Comparison of ENCODE assay signal across 8 mouse cellular contexts in genomic region chr9:96167168-96167585, GRCm38 (mm10). TPM values are rescaled to one million over a fixed set of nuclear protein-coding genes. Genes with fewer than 3 reads are reported as not detected.
DNase-seq lines count a peak whose midpoint lies in the region; ATAC-seq and TF ChIP-seq lines count a peak whose summit lies in the region.

No protein-coding gene starts in this region.

- 35% methylated on average over 5 of the region's 5 CpGs for WGBS in liver, embryonic 11.5 days
- 60% methylated on average over 5 of the region's 5 CpGs for WGBS in thymus, adult 2 months

- H3K27ac ChIP-seq in gastrocnemius, adult 2 months, result no peak overlapping the region
- H3K27ac ChIP-seq in liver, embryonic 11.5 days (ENCODE audit: low read depth, low read length), result no peak overlapping the region
- no peak overlapping the region for H3K27ac ChIP-seq in thymus, adult 2 months (ENCODE audit: control insufficient read depth, insufficient read depth, low read length)

- H3K4me2 ChIP-seq in liver, embryonic 11.5 days, result no peak overlapping the region

- ATAC-seq in liver, embryonic 11.5 days (replicated peaks; ENCODE audit: low FRiP score), result no peak

- no peak overlapping the region for H3K9ac ChIP-seq in liver, embryonic 11.5 days (ENCODE audit: low read depth, low read length)

- peak; percentile 74 for DNase-seq in 416B (ENCODE audit: low read depth)
- peak; percentile 22 for DNase-seq in MN1 (ENCODE audit: low spot score)
- DNase-seq in cerebellum, adult 9-10 months, result peak; percentile 25
- DNase-seq in gastrocnemius, adult 2 months, result peak; percentile 70
- peak; percentile 72 for DNase-seq in kidney, adult 9 months
- DNase-seq in liver, embryonic 11.5 days (ENCODE audit: low spot score), result peak; percentile 58
- peak; percentile 35 for DNase-seq in ovary, postnatal 10 days (ENCODE audit: low spot score)
- peak; percentile 77 for DNase-seq in thymus, adult 2 months

- H3K36me3 ChIP-seq in liver, embryonic 11.5 days (ENCODE audit: control insufficient read depth, insufficient read depth, low read length), result no peaks in the 10 kb centered on the region
- H3K36me3 ChIP-seq in thymus, adult 2 months (ENCODE audit: control insufficient read depth, insufficient read depth, low read length), result no peaks in the 10 kb centered on the region

- H3K9me3 ChIP-seq in liver, embryonic 11.5 days (ENCODE audit: control insufficient read depth, low read length), result no peaks in the 10 kb centered on the region

- no peak for TF ChIP-seq POLR2A in thymus, adult 2 months (IDR thresholded peaks at IDR 0.05; ENCODE audit: control insufficient read depth, extremely low read depth, insufficient read depth, low read length, poor library complexity)

- intact Hi-C loops in gastrocnemius, adult 2 months (cut with DNase I), result no loop called here

- TF ChIP-seq CTCF in gastrocnemius, adult 2 months (IDR thresholded peaks at IDR 0.05), result peak; percentile 92
- peak; percentile 66; the same call in 1 of the 2 replicates for TF ChIP-seq CTCF in thymus, adult 2 months (IDR thresholded peaks at IDR 0.05; ENCODE audit: borderline replicate concordance, control insufficient read depth, extremely low read depth, insufficient read depth, low read length, poor library complexity)

- H3K4me1 ChIP-seq in liver, embryonic 11.5 days (replicated peaks; ENCODE audit: control insufficient read depth, insufficient read depth, low read length), result no peaks in the 10 kb centered on the region
- no peaks in the 10 kb centered on the region for H3K4me1 ChIP-seq in thymus, adult 2 months (replicated peaks; ENCODE audit: control insufficient read depth, insufficient read depth, low read length)

- no peaks in the 10 kb centered on the region for H3K27me3 ChIP-seq in liver, embryonic 11.5 days (replicated peaks; ENCODE audit: control insufficient read depth, insufficient read depth, low read length)
- H3K27me3 ChIP-seq in thymus, adult 2 months (ENCODE audit: control insufficient read depth, insufficient read depth, low read length), result no peaks in the 10 kb centered on the region

- H3K4me3 ChIP-seq in gastrocnemius, adult 2 months, result no peak overlapping the region
- no peak overlapping the region for H3K4me3 ChIP-seq in liver, embryonic 11.5 days (ENCODE audit: low read depth, low read length)
- no peak overlapping the region for H3K4me3 ChIP-seq in thymus, adult 2 months (ENCODE audit: control insufficient read depth, insufficient read depth, low read length)

RNA-seq across cellular contexts. Expression of gene Tfdp2, which starts 28.9 kb away (rescaled TPM):
- total RNA-seq in gastrocnemius, adult 2 months (2021), result 10 to 100 TPM; 37.3 to 54.8 TPM
- 54.3 and 62.8 TPM in 2 replicates for polyA plus RNA-seq in liver, embryonic 11.5 days (2014; fragmentation: Nextera tagmentation; extraction: Ambion mirVana)
- polyA plus RNA-seq in thymus, adult 2 months (2012; rRNA removed), result 17.3 and 22.1 TPM in 2 replicates

RNA-seq across cellular contexts. Expression of gene Gk5, which starts 48.0 kb away (rescaled TPM):
- total RNA-seq in gastrocnemius, adult 2 months (2021), result 1 to 10 TPM; 1.5 TPM
- 2.9 and 3.1 TPM in 2 replicates for polyA plus RNA-seq in liver, embryonic 11.5 days (2014; fragmentation: Nextera tagmentation; extraction: Ambion mirVana)
- polyA plus RNA-seq in thymus, adult 2 months (2012; rRNA removed), result 7.3 and 8.0 TPM in 2 replicates

Comparison
In these comparisons a context has a peak if more than half of its experiments do, and no peak if none do; other contexts are left out.
1. DNase-seq: peak in every context shown above with its lines; median percentile 77 in thymus, adult 2 months; 74 in 416B; 72 in kidney, adult 9 months; 70 in gastrocnemius, adult 2 months; 58 in liver, embryonic 11.5 days; 35 in ovary, postnatal 10 days; 25 in cerebellum, adult 9-10 months; 22 in MN1.